Mouse (Mus musculus) ES-E14 (cell line): ENCODE results near the gene Dtnb.

Experiments
- CHD2 ChIP-seq: IDR thresholded peaks from 2 replicates; pipeline ENCODE4 v1.6.1; 2014; ENCODE audit warnings: mild to moderate bottlenecking, low read depth, low read length, inconsistent platforms
- HCFC1 ChIP-seq: IDR thresholded peaks from 2 replicates; pipeline ENCODE4 v1.6.1; 2012; ENCODE audit warnings: low read length, inconsistent platforms, borderline replicate concordance; ENCODE audit not compliant: insufficient read depth
- MAFK ChIP-seq: IDR thresholded peaks from 2 replicates; pipeline ENCODE4 v1.6.1; 2014; ENCODE audit warnings: mild to moderate bottlenecking, low read depth, low read length, inconsistent platforms; ENCODE audit not compliant: insufficient read depth
- ZC3H11A ChIP-seq: IDR thresholded peaks from 2 replicates; pipeline ENCODE4 v1.6.1; 2012; ENCODE audit warnings: low read depth, mild to moderate bottlenecking, inconsistent platforms, low read length, borderline replicate concordance
- ZNF384 ChIP-seq: IDR thresholded peaks from 2 replicates; pipeline ENCODE4 v1.6.1; 2012; ENCODE audit warnings: low read depth, low read length, inconsistent platforms

DNA sequence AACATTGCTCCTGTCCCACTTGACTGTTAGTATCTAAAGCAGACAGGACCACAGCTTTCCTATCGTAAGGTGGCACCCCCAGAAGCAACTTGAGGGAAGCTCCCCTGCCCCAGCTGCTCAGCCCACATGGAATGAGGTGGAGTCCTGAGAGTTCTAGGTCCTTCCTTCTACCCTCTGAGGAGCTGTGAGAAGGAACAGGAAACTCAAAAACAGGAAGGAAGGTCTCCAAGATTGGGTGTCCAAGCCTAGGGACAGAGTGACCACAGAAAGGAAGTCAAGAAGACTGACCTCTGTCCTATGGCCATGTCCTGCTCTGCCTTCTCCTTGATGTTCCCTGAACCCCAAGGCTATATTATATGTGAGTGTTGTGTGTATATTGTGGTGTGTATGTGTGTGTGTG, 227.4 kb downstream of the Dtnb start:
- no peak for TF ChIP-seq HCFC1
- no peak for TF ChIP-seq MAFK
- no peak for TF ChIP-seq CHD2
- TF ChIP-seq ZNF384, result no peak
- TF ChIP-seq ZC3H11A, result no peak
